Mouse (Mus musculus) heart, postnatal 0 days (tissue): ENCODE measurements at regions not wholly inside any gene's neighbourhood (a gene's known extent, or its start where the extent isn't known, plus 50 kb on each side); places are given as distances from the start of the nearest gene placed in this dataset.

Experiments used
- CTCF ChIP-seq: IDR thresholded peaks from 2 replicates; pipeline ENCODE4 v1.5.1; 2016; ENCODE audit warnings: antibody characterized with exemption, control low read depth, low read depth
- EP300 ChIP-seq: IDR thresholded peaks from 2 replicates; pipeline ENCODE4 v1.6.1; 2016; ENCODE audit warnings: antibody characterized with exemption, low read depth

GRCm38 (mm10) chr16:87190471-87190870, 163.5 kb upstream of the N6amt1 start:
- no peak for TF ChIP-seq CTCF
- TF ChIP-seq EP300, result no peak
